Mouse (Mus musculus) midbrain, postnatal 0 days (tissue): ENCODE results near the gene Ubtf. TPM values are rescaled to one million over a fixed set of nuclear protein-coding genes. Genes with fewer than 3 reads are reported as not detected.
A peak's percentile ranks its signal among the peaks of the same experiment; 100 is the strongest.

Experiments
- ATAC-seq: fragments of 200-750 bp; cut with Nextera tagmentation; 2 replicates; pipeline ENCODE4 v1.8.0; 2017; ENCODE audit warnings: moderate number of reproducible peaks, mild to moderate bottlenecking, moderate TSS enrichment, moderate library complexity; ENCODE audit not compliant: low FRiP score
- DNase-seq: peaks from one replicate; pipeline ENCODE4 v3.0.0-alpha.2; 2015; ENCODE audit warnings: low spot score
- H3K27ac ChIP-seq: fragments of 300-500 bp; sonication (generic); 2 replicates; pipeline ENCODE4 v1.5.1; 2014; ENCODE audit warnings: low read depth, mild to moderate bottlenecking, low read length, mixed read lengths
- H3K27me3 ChIP-seq: fragments of 300-500 bp; sonication (generic); 2 replicates; pipeline ENCODE4 v1.6.1; 2014; ENCODE audit warnings: low read length, control low read depth, mixed read lengths; ENCODE audit not compliant: insufficient read depth
- H3K36me3 ChIP-seq: fragments of 300-500 bp; sonication (generic); 2 replicates; pipeline ENCODE4 v1.6.1; 2014; ENCODE audit warnings: low read length, control low read depth, mixed read lengths; ENCODE audit not compliant: insufficient read depth
- H3K4me1 ChIP-seq: fragments of 300-500 bp; sonication (generic); 2 replicates; pipeline ENCODE4 v1.6.1; 2014; ENCODE audit warnings: mild to moderate bottlenecking, control low read depth, antibody characterized with exemption, low read length, mixed read lengths; ENCODE audit not compliant: insufficient read depth
- H3K4me2 ChIP-seq: fragments of 300-500 bp; sonication (generic); 2 replicates; pipeline ENCODE4 v1.6.1; 2014; ENCODE audit warnings: low read depth, mild to moderate bottlenecking, low read length, mixed read lengths; ENCODE audit not compliant: poor library complexity, severe bottlenecking
- H3K4me3 ChIP-seq: fragments of 300-500 bp; sonication (generic); 2 replicates; pipeline ENCODE4 v1.5.1; 2014; ENCODE audit warnings: low read depth, mild to moderate bottlenecking, low read length, moderate library complexity
- H3K9ac ChIP-seq: fragments of 300-500 bp; sonication (generic); replicated peaks from 2 replicates; pipeline ENCODE4 v1.6.1; 2014; ENCODE audit warnings: mild to moderate bottlenecking, low read length, moderate library complexity, mixed read lengths; ENCODE audit not compliant: poor library complexity, severe bottlenecking
- H3K9me3 ChIP-seq: fragments of 300-500 bp; sonication (generic); 2 replicates; pipeline ENCODE4 v1.6.1; 2016; ENCODE audit warnings: low read length, control low read depth
- CTCF ChIP-seq: IDR thresholded peaks from 2 replicates; pipeline ENCODE4 v1.5.1; 2016; ENCODE audit warnings: antibody characterized with exemption, mild to moderate bottlenecking
- WGBS: fragments of 180-500 bp; shearing (Covaris S2); extraction: QIAGEN DNeasy Blood & Tissue Kit; methylation state at CpG from one replicate; pipeline ENCODE4 v1.1.7; 2014; 5-methylcytosine and 5-hydroxymethylcytosine counted together
- polyA plus RNA-seq: library from polyadenylated mRNA; unstranded; fragments of >200 nt; fragmentation: Nextera tagmentation; extraction: Ambion mirVana; gene quantifications from 2 replicates; pipeline ENCODE4 v1.2.1, GENCODE M21; 2015
- total RNA-seq: library from RNA; depleted of rRNA; stranded (reverse); fragments of >200 nt; gene quantifications from 2 replicates; pipeline ENCODE4 v1.2.3, GENCODE M21; 2014

The Ubtf gene
- total and polyA plus RNA-seq, 2 experiments from 2014 or later, result 64.3 TPM

GRCm38 (mm10) chr11:102279595-102279994 lies 39.9 kb downstream of the Ubtf start:
- Histone ChIP-seq H3K9ac (no peak overlapping the region), H3K4me2 (no peak overlapping the region), H3K4me1 (peaks cover 3% of the 10 kb centered on the region; the same call in 1 of the 2 replicates), H3K9me3 (no peaks in the 10 kb centered on the region), H3K27me3 (no peaks in the 10 kb centered on the region), H3K36me3 (no peaks in the 10 kb centered on the region), H3K4me3 (no peak overlapping the region), H3K27ac (no peak overlapping the region)
- TF ChIP-seq CTCF, result no peak
- DNase-seq, result no peak
- 94% methylated on average over 3 of the region's 3 CpGs for WGBS
- no peak for ATAC-seq

- Histone ChIP-seq H3K4me1 (peaks cover 3% of the 10 kb centered on the region; the same call in 1 of the 2 replicates), H3K9ac (no peak overlapping the region), H3K9me3 (no peaks in the 10 kb centered on the region), H3K4me3 (no peak overlapping the region), H3K27me3 (no peaks in the 10 kb centered on the region), H3K4me2 (no peak overlapping the region), H3K27ac (no peak overlapping the region), H3K36me3 (no peaks in the 10 kb centered on the region)
- ATAC-seq (no peak), DNase-seq (no peak)
- 42% methylated on average over 10 of the region's 12 CpGs for WGBS
- TF ChIP-seq CTCF, result no peak
Measured at GRCm38 (mm10) chr11:102277754-102278153, 41.8 kb downstream of the Ubtf start.

- peak overlapping the region; percentile 60; the same call in 1 of the 2 replicates for H3K27ac ChIP-seq
- ATAC-seq (peak; percentile 72), DNase-seq (peak; percentile 40)
Measured at GRCm38 (mm10) chr11:102276411-102276915, 43.1 kb downstream of the Ubtf start.

GRCm38 (mm10) chr11:102268520-102269244 lies 50.9 kb downstream of the Ubtf start, which contains the start of gene Asb16:
Asb16 (plus strand) TSS chr11:102268743.
- 81% methylated on average over 12 of the region's 12 CpGs for WGBS
- Histone ChIP-seq H3K36me3 (no peaks in the 10 kb centered on the region), H3K27ac (no peak within 1 kb of the TSS), H3K9ac (no peak within 1 kb of the TSS), H3K4me3 (no peak within 1 kb of the TSS), H3K4me1 (no peaks in the 10 kb centered on the region), H3K4me2 (no peak within 1 kb of the TSS), H3K9me3 (no peaks in the 10 kb centered on the region), H3K27me3 (no peaks in the 10 kb centered on the region)
- no peak for DNase-seq
- TF ChIP-seq CTCF, result no peak
- no peak for ATAC-seq

More at GRCm38 (mm10) chr11:102276411-102276915, 43.1 kb downstream of the Ubtf start:
- Histone ChIP-seq H3K9me3 (no peaks in the 10 kb centered on the region), H3K36me3 (no peaks in the 10 kb centered on the region), H3K4me3 (peak overlapping the region; percentile 34), H3K27me3 (no peaks in the 10 kb centered on the region), H3K4me2 (peak overlapping the region; percentile 80), H3K4me1 (peaks cover 3% of the 10 kb centered on the region; the same call in 1 of the 2 replicates), H3K9ac (peak overlapping the region; percentile 65)
- TF ChIP-seq CTCF, result no peak
- under 1% methylated on average over 32 of the region's 33 CpGs for WGBS

- Histone ChIP-seq H3K4me3 (no peak overlapping the region), H3K36me3 (no peaks in the 10 kb centered on the region), H3K4me2 (no peak overlapping the region), H3K9ac (no peak overlapping the region), H3K9me3 (no peaks in the 10 kb centered on the region), H3K27me3 (no peaks in the 10 kb centered on the region), H3K27ac (no peak overlapping the region), H3K4me1 (no peaks in the 10 kb centered on the region)
- ATAC-seq, result peak; percentile 72; the same call in 1 of the 2 replicates
- WGBS, result 9% methylated on average over 11 of the region's 11 CpGs
- peak; percentile 89 for DNase-seq
- peak; percentile 81 for TF ChIP-seq CTCF
Measured at GRCm38 (mm10) chr11:102267480-102267879, 52.1 kb downstream of the Ubtf start.

- no peak for TF ChIP-seq CTCF
- WGBS, result 88% methylated on average over 8 of the region's 8 CpGs
- no peak overlapping the region for H3K27ac ChIP-seq
Measured at GRCm38 (mm10) chr11:102266631-102267355, 52.7 kb downstream of the Ubtf start.

More at GRCm38 (mm10) chr11:102266631-102267355, 52.7 kb downstream of the Ubtf start:
- no peak overlapping the region for H3K4me3 ChIP-seq
- H3K27me3 ChIP-seq, result no peaks in the 10 kb centered on the region
- H3K4me1 ChIP-seq, result no peaks in the 10 kb centered on the region
- ATAC-seq, result no peak
- H3K9ac ChIP-seq, result no peak overlapping the region
- no peaks in the 10 kb centered on the region for H3K9me3 ChIP-seq
- no peak for DNase-seq
- H3K4me2 ChIP-seq, result no peak overlapping the region
- no peaks in the 10 kb centered on the region for H3K36me3 ChIP-seq
